Mouse (Mus musculus) adrenal gland, postnatal 25 days (tissue): Measurements from ENCODE around the gene Wdr91. TPM values are rescaled to one million over a fixed set of nuclear protein-coding genes. Genes with fewer than 3 reads are reported as not detected.

Experiments
- DNase-seq: peaks from one replicate; pipeline ENCODE4 v3.0.0; 2021; ENCODE audit warnings: mixed read lengths
- total RNA-seq: library from RNA; stranded (reverse); gene quantifications from 2 replicates; pipeline ENCODE4 v1.2.3, GENCODE M21; 2021

Gene Wdr91
- total RNA-seq, 1 experiment from 2014 or later = 16.6 TPM

DNA sequence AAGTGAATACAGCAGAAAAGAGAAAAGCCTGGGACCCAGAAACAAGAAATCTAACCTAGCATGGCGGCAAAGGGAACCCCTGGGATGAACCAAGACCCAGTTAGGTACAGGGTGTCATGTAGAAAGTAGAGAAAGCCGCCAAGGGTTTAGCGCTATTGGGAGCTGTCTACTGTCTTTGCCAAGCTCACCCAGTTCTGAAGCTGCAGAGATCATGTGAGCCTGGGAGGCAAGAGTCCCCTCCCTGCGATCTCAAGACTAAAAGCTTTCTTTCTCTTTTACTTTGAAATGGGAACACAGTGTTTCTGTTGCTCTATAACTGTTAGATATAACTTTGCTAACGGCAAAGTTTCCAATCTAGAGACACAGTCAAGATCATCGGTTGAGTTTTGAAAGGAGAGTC, 48.3 kb downstream of the Wdr91 start:
- no peak for DNase-seq

DNA sequence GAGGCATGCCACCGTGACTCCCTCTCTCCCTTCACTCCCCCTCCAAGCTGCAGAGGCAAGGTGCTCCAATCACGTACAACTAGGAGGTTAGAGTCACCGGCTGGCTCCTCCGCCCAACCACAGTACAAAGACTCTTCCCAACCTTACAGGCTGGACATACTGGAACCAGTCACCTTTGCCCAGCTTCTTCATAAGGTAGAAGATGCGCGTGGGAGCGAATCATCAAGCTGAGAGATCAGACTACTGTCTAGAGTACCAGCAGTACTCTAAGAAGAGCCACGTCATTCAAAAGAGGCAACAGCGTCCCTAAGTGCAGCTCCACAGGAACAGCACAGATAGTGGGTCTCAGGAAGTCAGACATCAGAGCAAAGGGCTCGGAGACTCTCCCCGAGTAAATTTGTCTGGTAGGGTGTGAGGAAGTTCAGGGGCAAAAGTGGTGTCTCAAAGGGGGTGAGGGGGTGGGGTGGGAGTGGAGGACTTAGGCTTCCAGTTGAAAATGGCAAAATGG, 49.1 kb downstream of the Wdr91 start:
- no peak for DNase-seq

DNA sequence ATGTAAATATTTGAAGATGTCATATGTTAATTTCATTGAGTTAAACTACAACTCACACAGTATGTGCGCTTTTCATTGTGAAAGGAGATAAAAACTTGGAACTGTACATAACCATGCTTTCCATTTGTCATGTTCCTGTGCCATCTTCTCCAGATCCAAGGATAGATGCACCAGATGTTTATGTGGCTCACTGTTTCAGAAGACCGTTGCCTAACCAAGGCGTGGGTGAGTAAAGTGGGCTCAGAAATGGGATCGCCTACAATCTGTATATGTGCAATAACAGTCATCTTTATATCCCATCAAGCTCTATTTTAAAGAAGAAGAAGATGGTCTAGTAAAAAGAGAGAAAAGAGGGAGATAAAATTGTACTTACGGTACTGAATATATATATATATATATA, 78.3 kb downstream of the Wdr91 start:
- no peak for DNase-seq

Other genes with a start within 250 kb of the Wdr91 start
- 12.8 and 17.3 TPM in 2 replicates for gene Agbl3, start 130.4 kb downstream of the Wdr91 start, total RNA-seq
- 10.5 and 18.9 TPM in 2 replicates for gene Tmem140, start 47.7 kb downstream of the Wdr91 start, total RNA-seq
- gene Cyren, start 32.8 kb downstream of the Wdr91 start, total RNA-seq = 8.5 and 11.4 TPM in 2 replicates
- gene Stra8, start 9.3 kb upstream of the Wdr91 start, total RNA-seq = not detected in 2 replicates
- gene Slc23a4, start 77.5 kb upstream of the Wdr91 start, total RNA-seq = not detected in 2 replicates
- 25.0 and 35.4 TPM in 2 replicates for gene Cnot4, start 222.8 kb upstream of the Wdr91 start, total RNA-seq